Mouse (Mus musculus): Measurements from ENCODE around the gene Bphl. TPM values are rescaled to one million over a fixed set of nuclear protein-coding genes. Genes with fewer than 3 reads are reported as not detected.
A peak's percentile ranks its signal among the peaks of the same experiment; 100 is the strongest.
"Not testable (repeated sequence)": the region's sequence is repeated elsewhere in the genome, so short reads cannot be mapped to it uniquely, and the experiment has no call there.

Bphl gene
- polyA plus RNA-seq, 1 experiment = 56.5 TPM

GRCm38 (mm10) chr13:34050479-34050878 is 13.1 kb downstream of the Bphl start:
- peak; percentile 72 to 86 for DNase-seq (ENCODE audit: extremely low spot score in 1 of 2, low spot score in 1 of 2)

- no peak for DNase-seq (ENCODE audit: extremely low spot score in 1 of 2, low spot score in 1 of 2)
Observed at GRCm38 (mm10) chr13:34051692-34052091, 14.3 kb downstream of the Bphl start.

- DNase-seq (ENCODE audit: extremely low spot score in 1 of 2, low spot score in 1 of 2) = no peak
Observed at GRCm38 (mm10) chr13:34053673-34054282, 16.4 kb downstream of the Bphl start.

- DNase-seq (ENCODE audit: extremely low spot score in 1 of 2, low spot score in 1 of 2) = no peak
Observed at GRCm38 (mm10) chr13:34054391-34054790, 17.0 kb downstream of the Bphl start.

- no peak for DNase-seq (ENCODE audit: extremely low spot score in 1 of 2, low spot score in 1 of 2)
Observed at GRCm38 (mm10) chr13:34054983-34055382, 17.6 kb downstream of the Bphl start.

GRCm38 (mm10) chr13:34057252-34057651 is 19.9 kb downstream of the Bphl start:
- DNase-seq (ENCODE audit: extremely low spot score in 1 of 2, low spot score in 1 of 2) = no peak

GRCm38 (mm10) chr13:34060061-34060460 is 22.7 kb downstream of the Bphl start:
- no peak for DNase-seq (ENCODE audit: extremely low spot score in 1 of 2, low spot score in 1 of 2)

GRCm38 (mm10) chr13:34062466-34062865 is 25.1 kb downstream of the Bphl start:
- no peak for DNase-seq (ENCODE audit: extremely low spot score in 1 of 2, low spot score in 1 of 2)

GRCm38 (mm10) chr13:34066351-34066750 is 29.0 kb downstream of the Bphl start:
- peak; percentile 46 to 82 for DNase-seq (ENCODE audit: extremely low spot score in 1 of 2, low spot score in 1 of 2)

GRCm38 (mm10) chr13:34070296-34070695 is 32.9 kb downstream of the Bphl start:
- no peak for DNase-seq (ENCODE audit: extremely low spot score in 1 of 2, low spot score in 1 of 2)

GRCm38 (mm10) chr13:34071836-34072235 is 34.4 kb downstream of the Bphl start:
- no peak for DNase-seq (ENCODE audit: extremely low spot score in 1 of 2, low spot score in 1 of 2)

- DNase-seq (ENCODE audit: extremely low spot score in 1 of 2, low spot score in 1 of 2) = no peak
Observed at GRCm38 (mm10) chr13:34072847-34073246, 35.5 kb downstream of the Bphl start.

GRCm38 (mm10) chr13:34074441-34074840 is 37.0 kb downstream of the Bphl start:
- DNase-seq (ENCODE audit: extremely low spot score in 1 of 2, low spot score in 1 of 2) = not testable (repeated sequence)

- not testable (repeated sequence) for DNase-seq (ENCODE audit: extremely low spot score in 1 of 2, low spot score in 1 of 2)
Observed at GRCm38 (mm10) chr13:34075893-34076292, 38.5 kb downstream of the Bphl start.

- DNase-seq (ENCODE audit: extremely low spot score in 1 of 2, low spot score in 1 of 2) = peak; percentile 46 to 69
Observed at GRCm38 (mm10) chr13:34076561-34077491, 39.4 kb downstream of the Bphl start.

GRCm38 (mm10) chr13:34077492-34078271 is 40.3 kb downstream of the Bphl start, which contains the start of gene Tubb2a:
Gene Tubb2a (minus strand): TSS chr13:34078007.
- DNase-seq (ENCODE audit: extremely low spot score in 1 of 2, low spot score in 1 of 2) = peak; percentile 75 to 94

- no peak for DNase-seq (ENCODE audit: extremely low spot score in 1 of 2, low spot score in 1 of 2)
Observed at GRCm38 (mm10) chr13:34078500-34079280, 41.3 kb downstream of the Bphl start.

- no peak for DNase-seq (ENCODE audit: extremely low spot score in 1 of 2, low spot score in 1 of 2)
Observed at GRCm38 (mm10) chr13:34079801-34080200, 42.4 kb downstream of the Bphl start.

GRCm38 (mm10) chr13:34081926-34082325 is 44.5 kb downstream of the Bphl start:
- no peak for DNase-seq (ENCODE audit: extremely low spot score in 1 of 2, low spot score in 1 of 2)

Data from frontal cortex, adult 2 months (tissue).